Mouse (Mus musculus) lung, postnatal 0 days (tissue): Measurements from ENCODE around the gene Hmx3.

ENCODE experiments used
- CTCF ChIP-seq: IDR thresholded peaks from 2 replicates; pipeline ENCODE4 v1.5.1; 2016; ENCODE audit warnings: antibody characterized with exemption, mild to moderate bottlenecking
- EP300 ChIP-seq: IDR thresholded peaks from 2 replicates; pipeline ENCODE4 v1.6.1; 2016; ENCODE audit warnings: antibody characterized with exemption, mild to moderate bottlenecking, control low read depth

DNA sequence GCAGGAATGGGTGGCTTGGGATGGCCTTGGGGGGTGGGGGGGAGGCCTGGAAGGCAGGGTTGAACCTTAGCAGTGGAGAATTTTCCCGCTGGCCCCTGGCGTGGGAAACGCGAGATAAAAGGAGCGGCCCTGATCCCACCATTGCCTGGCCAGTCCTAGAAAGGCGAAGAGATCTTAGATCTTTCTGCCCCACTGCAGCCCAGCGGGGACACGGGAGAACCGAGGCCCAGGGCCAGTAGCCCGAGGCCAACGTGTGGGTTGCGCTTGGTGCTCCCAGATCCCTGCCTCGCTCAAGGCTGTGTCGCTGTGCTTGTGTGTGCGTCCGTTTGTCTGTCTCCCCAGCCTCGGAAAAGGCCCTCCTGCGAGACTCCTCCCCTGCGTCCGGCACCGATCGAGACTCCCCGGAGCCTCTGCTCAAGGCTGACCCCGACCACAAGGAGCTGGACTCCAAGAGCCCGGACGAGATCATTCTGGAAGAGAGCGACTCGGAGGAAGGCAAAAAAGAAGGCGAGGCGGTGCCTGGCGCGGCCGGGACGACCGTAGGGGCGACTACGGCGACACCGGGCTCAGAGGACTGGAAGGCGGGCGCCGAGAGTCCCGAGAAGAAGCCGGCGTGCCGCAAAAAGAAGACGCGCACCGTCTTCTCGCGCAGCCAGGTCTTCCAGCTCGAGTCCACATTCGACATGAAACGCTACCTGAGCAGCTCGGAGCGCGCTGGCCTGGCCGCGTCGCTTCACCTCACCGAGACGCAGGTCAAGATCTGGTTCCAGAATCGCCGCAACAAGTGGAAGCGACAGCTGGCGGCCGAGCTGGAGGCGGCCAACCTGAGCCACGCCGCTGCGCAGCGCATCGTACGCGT lies 1.2 kb downstream of the Hmx3 start:
- TF ChIP-seq CTCF (no peak), EP300 (no peak)
